Mouse (Mus musculus) cerebellum, adult 2 months (tissue): ENCODE results near the gene Hdgfl3.

Source experiments
- CTCF ChIP-seq: fragments of 200-500 bp; IDR thresholded peaks from 2 replicates; pipeline ENCODE4 v1.5.1; 2011; ENCODE audit warnings: low read depth, mild to moderate bottlenecking, control low read depth, low read length, moderate library complexity, borderline replicate concordance; ENCODE audit not compliant: insufficient read depth
- POLR2A ChIP-seq: fragments of 200-500 bp; IDR thresholded peaks from 2 replicates; pipeline ENCODE4 v1.6.1; 2011; ENCODE audit warnings: low read length, control low read depth, borderline replicate concordance; ENCODE audit not compliant: insufficient read depth

DNA sequence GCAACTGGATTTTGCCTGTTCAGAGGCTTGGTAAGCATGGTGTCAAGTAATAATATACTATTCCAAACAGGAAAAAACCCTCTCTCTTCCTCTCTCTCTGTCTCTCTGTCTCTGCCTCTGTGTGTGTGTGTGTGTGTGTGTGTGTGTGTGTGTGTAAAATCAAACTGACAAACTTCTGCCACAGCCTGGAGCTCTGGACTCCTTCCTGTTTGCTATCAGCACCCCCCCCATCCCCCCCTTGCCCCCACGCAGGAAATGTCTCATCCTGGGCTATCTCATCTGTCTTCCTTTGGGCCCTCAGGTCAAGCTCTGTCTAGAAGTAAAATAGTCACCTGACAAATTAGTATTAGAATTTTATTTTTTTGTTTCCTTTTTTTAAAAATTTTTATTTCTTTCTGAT, 60.5 kb downstream of the Hdgfl3 start:
- TF ChIP-seq CTCF (no peak), POLR2A (no peak)
